Mouse (Mus musculus) layer of hippocampus, adult 9-10 months (tissue): Measurements from ENCODE around the gene Cacna1d.

Experiments used
- DNase-seq: peaks from one replicate; pipeline ENCODE4 v3.0.0; 2022; ENCODE audit warnings: low spot score

The Cacna1d gene

DNA sequence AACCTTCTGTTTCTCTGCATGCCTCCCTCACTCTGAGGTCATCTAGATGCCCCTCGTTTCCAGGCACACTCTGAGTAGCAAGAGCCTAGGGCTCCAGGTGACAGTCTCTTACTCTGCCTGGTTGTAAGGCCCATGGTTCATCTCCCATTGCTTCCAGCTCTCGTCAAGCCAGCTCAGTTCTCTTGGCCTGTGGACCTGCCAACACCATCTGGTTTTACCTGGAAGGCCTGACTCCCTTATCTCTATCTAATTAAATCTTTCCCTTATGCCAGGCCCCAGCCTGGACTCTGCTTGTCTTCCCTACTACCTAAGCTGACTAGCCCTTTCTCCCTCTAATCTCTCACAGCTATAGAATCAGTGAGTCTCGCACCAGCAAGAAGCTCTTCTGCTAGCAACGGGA lies 124.2 kb downstream of the Cacna1d start:
- DNase-seq = no peak

DNA sequence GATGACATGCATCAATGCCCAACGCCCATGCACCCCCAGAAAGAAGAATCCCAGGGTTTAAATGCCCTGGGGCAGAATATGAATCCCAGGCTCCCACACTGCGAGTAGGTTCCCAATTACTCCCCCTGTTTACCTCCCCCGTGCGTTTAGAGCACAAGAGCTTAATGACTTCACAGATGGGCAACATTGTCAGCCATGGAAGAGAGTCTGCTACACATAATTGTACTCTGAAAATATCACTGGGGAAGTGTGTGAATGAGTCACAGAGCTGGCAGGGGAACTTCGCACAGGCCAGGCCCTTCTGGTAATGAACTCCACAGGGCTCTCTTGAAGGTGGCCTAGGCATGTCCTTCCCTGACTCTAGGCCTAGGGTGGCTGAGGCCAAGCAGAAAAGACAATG lies 125.4 kb downstream of the Cacna1d start:
- DNase-seq = peak; percentile 54

DNA sequence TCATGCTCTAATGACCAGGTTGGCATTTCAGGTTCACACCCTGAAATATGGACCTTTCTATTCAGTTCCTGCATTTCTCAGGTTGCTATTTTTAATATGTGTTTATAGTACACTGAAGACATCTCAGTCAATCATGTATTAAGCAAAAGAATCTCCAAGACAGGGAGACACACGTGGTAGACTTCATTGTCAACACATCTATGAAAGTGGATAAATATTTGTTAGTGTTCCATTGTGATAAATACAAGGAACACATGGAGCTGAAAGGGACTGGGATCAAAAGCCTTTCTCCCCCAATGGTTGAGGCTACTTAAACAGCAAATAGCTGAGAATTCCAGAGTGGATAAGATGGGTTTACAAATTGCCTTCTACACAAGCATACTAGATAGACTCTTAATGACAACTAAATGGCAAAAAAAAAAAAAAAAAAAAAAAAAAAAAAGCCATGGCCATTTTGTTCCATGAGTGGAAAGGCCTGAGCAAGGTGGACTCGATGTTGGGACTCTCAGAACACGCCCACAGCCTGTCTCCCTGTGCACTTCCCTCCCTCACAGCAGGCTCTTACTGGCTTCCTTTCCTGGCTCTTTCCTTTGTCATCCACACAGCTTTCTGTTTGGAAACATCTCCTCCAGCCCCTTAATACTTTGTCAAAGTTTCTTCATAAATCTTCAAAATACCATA lies 127.6 kb downstream of the Cacna1d start:
- DNase-seq = no peak

DNA sequence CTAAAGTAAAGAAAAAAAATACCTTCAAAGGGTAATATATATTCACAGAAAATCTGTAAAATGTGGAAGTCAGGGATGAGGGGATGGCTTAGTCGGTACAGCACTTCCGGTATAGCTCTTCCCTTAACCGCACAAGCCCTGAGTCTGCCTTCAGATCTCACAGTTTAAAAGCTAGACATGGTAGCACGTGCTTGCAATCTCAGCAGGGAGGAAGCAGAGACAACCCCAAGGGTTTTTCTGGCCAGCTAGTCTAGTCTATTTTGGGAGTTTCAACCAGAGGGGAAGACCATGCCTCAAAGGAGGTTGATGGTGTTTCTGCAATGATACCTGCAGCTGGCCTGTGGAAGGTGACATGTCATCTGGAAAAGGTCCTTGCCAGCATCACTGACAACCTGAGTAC lies 128.9 kb downstream of the Cacna1d start:
- no peak for DNase-seq

DNA sequence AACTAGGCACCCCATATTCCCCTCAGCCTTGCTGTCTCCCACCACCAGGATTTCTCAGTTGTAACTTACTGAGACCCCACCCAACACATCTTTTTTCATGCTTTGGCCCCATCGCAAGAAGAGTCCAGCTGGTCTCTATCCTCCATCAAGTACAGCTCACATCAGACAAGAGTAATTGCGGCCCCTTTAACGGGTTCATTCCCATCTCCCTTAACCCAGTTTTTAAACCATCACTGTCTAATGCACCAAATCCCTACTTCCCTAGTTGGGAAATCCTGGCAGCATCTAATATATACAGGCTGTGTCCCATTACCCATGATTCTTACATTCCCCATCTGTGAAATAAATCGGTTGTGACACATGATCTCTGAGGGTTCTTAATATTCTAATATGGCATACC lies 130.8 kb downstream of the Cacna1d start:
- no peak for DNase-seq

DNA sequence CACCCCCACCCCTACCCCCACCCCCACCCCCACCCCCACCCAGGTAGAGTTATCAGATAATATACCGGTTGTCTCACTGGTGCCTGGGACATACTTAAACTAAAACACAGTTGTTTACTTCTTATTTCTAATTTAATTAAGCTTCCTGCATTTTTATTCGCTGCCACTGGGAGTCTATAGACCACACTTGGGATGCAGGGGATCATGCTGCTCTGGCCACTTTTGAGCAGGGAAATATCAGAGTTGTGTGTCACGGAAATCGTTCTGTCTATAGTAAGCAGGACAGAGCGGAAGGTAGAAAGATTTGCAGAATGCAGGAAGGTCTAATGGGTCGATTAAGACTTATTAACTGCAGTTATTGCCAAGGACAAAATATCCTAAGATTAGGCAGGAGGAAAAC lies 131.3 kb downstream of the Cacna1d start:
- DNase-seq = no peak

GRCm38 (mm10) chr14:30358028-30358427 lies 133.2 kb downstream of the Cacna1d start:
- no peak for DNase-seq

DNA sequence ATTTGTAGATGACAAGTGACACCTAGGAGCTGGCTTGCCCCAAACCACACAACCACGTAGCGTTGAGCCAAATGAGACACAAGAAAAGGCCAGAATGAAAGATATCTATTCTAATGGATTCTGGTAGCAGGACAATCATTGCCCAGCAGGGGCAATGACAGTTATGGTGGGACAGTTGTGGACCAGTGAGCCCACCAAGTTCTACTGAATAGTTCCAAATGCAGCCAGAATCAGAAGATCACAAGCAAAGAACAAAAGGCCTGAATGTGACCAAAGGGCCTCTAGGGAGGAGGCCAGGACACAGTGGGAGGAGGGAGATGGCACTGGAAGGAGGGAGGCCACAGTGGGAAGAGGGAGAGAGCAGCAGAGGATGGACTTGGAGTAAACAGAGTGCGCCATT lies 134.8 kb downstream of the Cacna1d start:
- DNase-seq = no peak

GRCm38 (mm10) chr14:30354761-30355160 lies 136.5 kb downstream of the Cacna1d start:
- DNase-seq = no peak

DNA sequence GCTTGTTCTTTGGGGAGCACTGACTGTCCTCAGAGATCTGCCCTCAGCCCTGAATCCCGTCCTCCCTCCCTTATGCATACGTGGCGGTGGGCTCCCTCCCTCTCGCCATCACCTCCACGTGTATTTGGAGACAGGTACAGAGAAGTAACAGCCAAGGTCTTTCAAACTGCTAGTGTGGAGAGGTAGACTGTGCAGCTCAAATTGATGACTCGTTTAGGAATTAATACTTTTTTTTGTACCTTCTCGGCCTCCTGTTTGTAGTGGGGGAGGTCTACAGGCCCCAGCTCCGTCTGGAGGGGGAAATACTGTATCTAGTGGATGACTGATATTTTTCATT lies 137.2 kb downstream of the Cacna1d start:
- no peak for DNase-seq

DNA sequence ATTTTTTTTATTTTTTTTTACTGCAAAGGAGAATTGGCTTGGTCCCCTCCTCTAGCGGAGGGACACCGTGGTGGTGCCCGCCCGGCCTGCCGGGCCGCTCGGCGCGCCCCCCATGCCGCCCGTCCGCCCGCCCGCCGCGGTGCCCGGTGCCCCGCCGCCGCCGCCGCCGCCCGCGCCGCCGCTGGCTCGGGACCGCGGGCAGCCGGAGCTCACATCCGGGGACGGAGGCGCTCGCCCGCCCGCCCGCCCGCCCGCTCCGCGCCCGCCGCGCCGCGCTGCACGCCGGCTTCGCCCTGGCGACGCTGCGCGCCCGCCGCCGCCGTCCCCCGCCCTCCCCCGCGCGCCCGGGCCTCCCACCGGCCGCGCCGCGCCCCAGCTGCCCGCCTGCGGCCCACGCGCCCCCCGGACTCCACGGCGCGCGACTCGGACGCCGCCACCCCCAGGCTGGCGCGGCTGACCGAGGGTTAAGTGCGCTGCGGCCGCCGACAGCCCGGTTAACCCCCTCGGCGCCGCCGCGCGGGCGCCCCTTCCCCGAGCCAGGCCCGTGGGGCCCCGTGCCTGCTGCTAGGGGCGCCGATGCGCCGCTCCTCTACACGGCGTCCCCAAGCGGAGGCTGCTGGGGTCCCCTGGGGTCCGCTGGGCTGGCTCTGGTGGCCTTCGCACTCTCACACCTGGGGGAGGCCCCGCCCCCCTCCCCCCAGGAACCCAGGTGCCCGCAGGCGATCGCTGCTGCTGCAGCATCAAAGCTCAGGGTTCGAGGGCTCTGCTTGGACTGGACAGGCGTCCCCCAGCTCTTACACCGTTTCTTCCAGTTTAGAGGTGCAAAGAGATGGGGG lies 137.7 kb downstream of the Cacna1d start:
- DNase-seq = no peak

DNA sequence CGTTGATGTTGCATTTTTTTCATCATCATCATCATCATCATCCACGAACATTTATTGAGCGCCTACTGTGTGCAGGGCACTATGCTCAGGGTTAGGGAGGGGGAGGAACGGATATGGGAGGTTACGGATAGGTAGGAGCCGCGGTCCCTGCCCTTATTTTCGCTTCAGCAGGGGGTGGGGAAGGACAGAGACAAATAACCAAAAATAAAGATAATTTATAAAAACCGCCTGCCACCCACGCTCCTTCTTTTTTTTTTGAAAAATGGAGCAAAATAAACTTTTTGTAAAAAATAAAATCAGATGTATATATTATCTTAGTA lies 138.3 kb downstream of the Cacna1d start:
- DNase-seq = no peak

DNA sequence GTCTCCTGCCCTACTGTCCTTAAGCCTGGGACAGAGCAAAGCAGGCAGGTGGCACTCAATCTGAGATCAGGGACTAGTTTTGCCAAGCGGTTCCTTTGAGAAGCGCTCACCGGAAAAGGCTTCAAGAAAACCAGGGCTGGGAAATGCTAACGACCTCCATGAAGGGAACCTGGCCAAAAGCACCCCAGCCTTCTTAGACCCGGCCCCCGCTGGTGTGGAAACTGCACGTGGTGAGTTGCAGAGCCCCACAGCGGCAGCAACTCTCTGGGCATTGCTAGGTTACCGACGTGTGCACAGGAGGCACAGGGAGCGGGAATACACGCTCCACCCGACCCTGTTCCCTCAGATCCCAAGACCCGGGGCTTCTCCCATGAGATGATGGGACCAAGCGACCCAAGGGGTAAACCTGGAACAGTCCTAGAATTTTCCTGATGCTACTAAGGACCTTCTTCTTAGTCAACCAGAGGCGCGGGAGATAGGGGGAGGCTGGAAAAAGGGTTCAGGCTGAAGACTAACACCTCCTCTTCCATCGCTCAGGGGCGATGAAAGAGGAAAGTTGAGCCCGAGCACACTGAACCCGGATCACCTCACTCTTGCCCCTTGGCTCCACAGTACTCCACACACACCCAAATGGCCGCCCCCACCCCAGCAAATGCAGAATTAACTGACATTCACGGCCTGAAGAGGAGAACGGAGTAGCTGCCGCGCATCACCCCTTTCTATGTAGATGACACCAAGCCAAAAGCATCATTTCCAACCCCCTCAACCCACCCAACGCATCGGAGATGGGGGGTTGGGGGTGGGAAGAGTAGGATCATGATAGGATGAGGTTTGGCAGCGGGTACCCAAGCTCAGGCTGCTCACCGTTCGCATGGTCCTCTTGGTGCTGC lies 138.9 kb downstream of the Cacna1d start:
- no peak for DNase-seq

DNA sequence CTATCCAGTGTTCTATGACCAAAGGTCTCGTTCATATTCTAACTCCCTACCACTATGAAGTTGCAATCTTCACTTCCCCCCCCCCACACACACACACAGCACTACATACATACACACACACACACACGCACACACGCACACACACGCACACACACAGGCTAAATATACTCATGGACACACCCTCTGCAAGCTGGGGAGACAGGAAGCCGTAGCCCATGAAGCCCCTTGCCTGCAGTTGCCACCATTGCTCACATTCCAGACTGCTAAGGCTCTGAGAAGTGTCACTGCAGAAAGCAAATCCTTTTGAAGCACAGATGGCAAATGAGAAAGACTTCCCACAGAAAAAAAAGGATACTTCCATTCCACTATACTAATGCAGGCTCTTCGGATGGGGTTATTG lies 141.0 kb downstream of the Cacna1d start:
- DNase-seq = no peak

- no peak for DNase-seq
Measured at GRCm38 (mm10) chr14:30344948-30345865, 146.0 kb downstream of the Cacna1d start.

DNA sequence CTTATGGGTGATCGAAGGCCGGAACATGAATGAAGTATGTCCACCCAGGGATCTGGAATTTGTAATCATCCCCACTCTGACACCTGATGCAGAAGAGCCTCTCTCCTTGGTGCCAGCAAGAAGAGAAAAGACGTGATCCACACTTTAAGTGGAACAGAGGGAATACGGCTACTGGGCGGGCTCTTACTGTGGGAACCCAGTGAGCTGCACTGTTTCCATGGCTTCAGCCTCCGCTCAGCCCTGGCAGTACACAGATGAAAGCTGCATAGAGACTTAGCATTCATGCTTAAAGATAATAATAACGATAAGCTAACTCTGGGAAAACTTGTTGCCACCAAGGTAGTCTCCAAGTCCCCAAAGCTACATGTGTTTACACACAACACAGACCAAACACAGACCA lies 147.5 kb downstream of the Cacna1d start:
- no peak for DNase-seq

DNA sequence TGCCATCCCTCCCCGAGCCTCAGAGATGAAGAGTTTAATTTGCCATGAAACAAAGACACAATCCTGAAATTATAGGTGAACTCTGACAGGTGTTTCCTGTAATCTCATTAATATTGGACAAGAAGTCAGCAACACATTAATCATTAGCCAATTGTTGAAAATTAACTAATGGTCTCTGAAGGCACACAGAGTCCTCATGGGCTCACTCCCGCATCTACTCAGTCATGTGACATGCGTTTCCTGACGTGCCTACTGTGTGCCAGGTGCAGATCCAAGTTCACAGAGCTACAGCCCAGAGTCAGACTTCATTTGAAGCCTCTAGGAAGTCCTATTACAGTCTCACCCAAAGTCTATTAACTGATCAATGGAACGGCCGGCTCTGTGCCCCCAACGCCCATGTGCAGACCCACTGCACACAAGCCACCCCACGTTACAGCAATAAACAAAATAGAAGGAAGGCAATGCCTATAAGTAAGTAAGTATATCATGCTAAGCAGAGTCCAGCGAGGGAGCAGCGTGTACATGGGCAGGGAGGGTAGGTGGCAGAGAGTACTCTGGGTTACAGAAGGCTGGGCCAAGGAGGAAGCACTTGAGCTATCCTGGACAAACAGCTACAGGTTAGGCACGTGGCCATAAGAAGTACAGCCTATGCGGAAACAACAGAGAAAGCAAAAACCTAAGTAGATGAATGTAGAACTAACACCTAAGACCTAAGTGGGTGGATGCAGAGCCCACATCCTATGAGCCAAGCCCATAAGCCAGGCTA lies 149.2 kb downstream of the Cacna1d start:
- no peak for DNase-seq

- DNase-seq = no peak
Measured at GRCm38 (mm10) chr14:30340140-30340539, 151.1 kb downstream of the Cacna1d start.

- DNase-seq = no peak
Measured at GRCm38 (mm10) chr14:30331856-30332255, 159.4 kb downstream of the Cacna1d start.

DNA sequence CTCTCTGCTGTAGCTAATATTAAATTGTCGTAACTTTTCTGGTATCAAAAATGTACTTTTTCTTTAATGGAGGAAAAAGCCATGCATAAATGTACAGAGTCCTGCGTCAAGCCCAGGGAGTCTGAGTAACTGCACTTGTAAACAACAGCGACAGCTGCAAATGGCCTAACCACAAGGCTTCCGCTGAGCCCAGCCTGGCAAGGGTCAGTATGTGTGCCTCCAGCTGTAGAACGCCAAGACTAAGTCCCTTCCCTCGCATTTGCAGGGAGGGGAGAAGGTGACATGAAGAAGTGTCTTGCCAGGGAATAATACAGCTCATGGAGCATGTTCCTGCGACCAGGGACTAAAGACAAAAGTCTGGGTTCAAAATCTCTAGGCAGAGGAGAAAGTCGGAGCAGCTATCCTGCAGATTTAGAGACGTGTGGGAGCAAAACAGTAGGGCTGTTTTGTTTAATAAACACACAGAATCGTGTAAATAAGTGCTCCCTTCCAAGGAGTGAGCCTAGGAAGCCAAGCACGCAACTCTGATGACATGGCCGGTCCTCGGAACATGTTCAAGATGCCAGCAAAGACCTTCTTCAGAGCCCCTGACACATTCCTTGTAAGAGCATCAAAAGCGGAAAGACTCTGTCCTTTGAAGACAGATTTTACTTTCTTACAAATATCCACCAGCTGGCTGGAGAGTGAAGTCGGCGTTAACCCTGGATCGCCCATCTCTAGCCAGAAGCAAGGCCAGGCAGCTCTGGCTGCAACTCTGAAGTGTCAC lies 160.7 kb downstream of the Cacna1d start:
- DNase-seq = no peak
